Mouse (Mus musculus) C3H10T1/2 (cell line): ENCODE measurements around the gene Gng12. TPM values are rescaled to one million over a fixed set of nuclear protein-coding genes. Genes with fewer than 3 reads are reported as not detected.

ENCODE experiments used
- polyA plus RNA-seq, 2 experiments: library from polyadenylated mRNA; unstranded; fragments of >200 nt; fragmentation: generic; extraction: Trizol; gene quantifications; one replicate each; pipeline ENCODE4 v1.2.1; 2012; ENCODE audit warnings: missing spikeins in 2 of 2

Gng12 gene
- 10 to 100 TPM; 23.1 to 24.0 TPM for polyA plus RNA-seq

GRCm38 (mm10) chr6:66896119-66896920, at the start of gene Gng12:
Gene Gng12 (plus strand): TSS chr6:66896397.

GRCm38 (mm10) chr6:67036837-67037628, 140.8 kb downstream of the Gng12 start, which contains the start of gene Gadd45a:
Gene Gadd45a (minus strand): TSS chr6:67037457.

Other genes starting within 250 kb of the Gng12 start
- gene Vmn1r35, start 210.5 kb upstream of the Gng12 start, polyA plus RNA-seq: not detected
- not detected for gene Vmn1r36, start 177.2 kb upstream of the Gng12 start, polyA plus RNA-seq
- gene Vmn1r37, start 167.0 kb upstream of the Gng12 start, polyA plus RNA-seq: not detected
- not detected for gene Vmn1r38, start 113.8 kb upstream of the Gng12 start, polyA plus RNA-seq
- gene Vmn1r39, start 85.8 kb upstream of the Gng12 start, polyA plus RNA-seq: not detected
- gene Gadd45a, start 141.1 kb downstream of the Gng12 start, polyA plus RNA-seq: 10 to 100 TPM in 1 of 2 experiments, under 1 TPM in 1; 0.48 to 10.2 TPM